Mouse (Mus musculus) neural tube, embryonic 14.5 days (tissue): ENCODE results near the gene Tet1. TPM values are rescaled to one million over a fixed set of nuclear protein-coding genes. Genes with fewer than 3 reads are reported as not detected.

Experiments used
- ATAC-seq: fragments of 200-750 bp; cut with Nextera tagmentation; 2 replicates; pipeline ENCODE4 v1.8.0; 2017; ENCODE audit warnings: low read depth, mild to moderate bottlenecking, moderate TSS enrichment, moderate library complexity
- H3K27ac ChIP-seq: fragments of 300-500 bp; sonication (generic); 2 replicates; pipeline ENCODE4 v1.5.1; 2014; ENCODE audit warnings: low read depth, mild to moderate bottlenecking, control low read depth, low read length, moderate library complexity, mixed read lengths
- H3K27me3 ChIP-seq: fragments of 300-500 bp; sonication (generic); 2 replicates; pipeline ENCODE4 v1.6.1; 2014; ENCODE audit warnings: low read length; ENCODE audit not compliant: control insufficient read depth, insufficient read depth
- H3K36me3 ChIP-seq: fragments of 300-500 bp; sonication (generic); 2 replicates; pipeline ENCODE4 v1.6.1; 2014; ENCODE audit warnings: low read length, mixed read lengths; ENCODE audit not compliant: control insufficient read depth, insufficient read depth
- H3K4me1 ChIP-seq: fragments of 300-500 bp; sonication (generic); 2 replicates; pipeline ENCODE4 v1.6.1; 2014; ENCODE audit warnings: low read length; ENCODE audit not compliant: control insufficient read depth, insufficient read depth
- H3K4me2 ChIP-seq: fragments of 300-500 bp; sonication (generic); 2 replicates; pipeline ENCODE4 v1.6.1; 2014; ENCODE audit warnings: mild to moderate bottlenecking, low read depth, low read length, control low read depth
- H3K4me3 ChIP-seq: fragments of 300-500 bp; sonication (generic); 2 replicates; pipeline ENCODE4 v1.5.1; 2014; ENCODE audit warnings: low read depth, low read length, control low read depth, mixed read lengths
- H3K9ac ChIP-seq: fragments of 300-500 bp; sonication (generic); replicated peaks from 2 replicates; pipeline ENCODE4 v1.6.1; 2014; ENCODE audit warnings: low read depth, mild to moderate bottlenecking, control low read depth, low read length, mixed read lengths
- H3K9me3 ChIP-seq: fragments of 300-500 bp; sonication (generic); 2 replicates; pipeline ENCODE4 v1.6.1; 2016; ENCODE audit warnings: low read length; ENCODE audit not compliant: control insufficient read depth
- WGBS: fragments of 180-500 bp; shearing (Covaris S2); extraction: QIAGEN DNeasy Blood & Tissue Kit; methylation state at CpG from one replicate; pipeline ENCODE4 v1.1.7; 2014; 5-methylcytosine and 5-hydroxymethylcytosine counted together
- polyA plus RNA-seq: library from polyadenylated mRNA; unstranded; fragments of >200 nt; fragmentation: Nextera tagmentation; extraction: Ambion mirVana; gene quantifications from 2 replicates; pipeline ENCODE4 v1.2.1, GENCODE M21; 2014

Gene Tet1
- polyA plus RNA-seq, 1 experiment from 2014 or later: 47.9 TPM

GRCm38 (mm10) chr10:62884517-62884916 is 24.3 kb downstream of the Tet1 start:
- Histone ChIP-seq H3K27me3 (peaks cover 6% of the 10 kb centered on the region), H3K9me3 (no peaks in the 10 kb centered on the region), H3K36me3 (no peaks in the 10 kb centered on the region), H3K4me1 (peaks cover 9% of the 10 kb centered on the region; the same call in 1 of the 2 replicates), H3K9ac (no peak overlapping the region), H3K27ac (no peak overlapping the region), H3K4me3 (no peak overlapping the region), H3K4me2 (no peak overlapping the region)
- WGBS: 33% methylated on average over 1 of the region's 1 CpGs
- no peak for ATAC-seq

GRCm38 (mm10) chr10:62883933-62884372 is 24.8 kb downstream of the Tet1 start:
- no peak for ATAC-seq
- Histone ChIP-seq H3K36me3 (no peaks in the 10 kb centered on the region), H3K27me3 (peaks cover 6% of the 10 kb centered on the region), H3K27ac (no peak overlapping the region), H3K9ac (no peak overlapping the region), H3K4me2 (no peak overlapping the region), H3K9me3 (no peaks in the 10 kb centered on the region), H3K4me1 (peaks cover 9% of the 10 kb centered on the region; the same call in 1 of the 2 replicates), H3K4me3 (no peak overlapping the region)
- 8% methylated on average over 9 of the region's 9 CpGs for WGBS

- Histone ChIP-seq H3K4me1 (peaks cover 6% of the 10 kb centered on the region; the same call in 1 of the 2 replicates), H3K9me3 (no peaks in the 10 kb centered on the region), H3K4me2 (no peak overlapping the region), H3K27ac (no peak overlapping the region), H3K36me3 (no peaks in the 10 kb centered on the region), H3K9ac (no peak overlapping the region), H3K4me3 (no peak overlapping the region), H3K27me3 (peaks cover 2% of the 10 kb centered on the region; the same call in 1 of the 2 replicates)
- 45% methylated on average over 5 of the region's 5 CpGs for WGBS
- ATAC-seq: no peak
Measured at GRCm38 (mm10) chr10:62881211-62881610, 27.6 kb downstream of the Tet1 start.

- no peak overlapping the region for H3K9ac ChIP-seq
- H3K4me2 ChIP-seq: no peak overlapping the region
- no peak for ATAC-seq
- H3K27ac ChIP-seq: no peak overlapping the region
- no peaks in the 10 kb centered on the region for H3K9me3 ChIP-seq
- no peaks in the 10 kb centered on the region for H3K4me1 ChIP-seq
- no peaks in the 10 kb centered on the region for H3K36me3 ChIP-seq
- 89% methylated on average over 13 of the region's 13 CpGs for WGBS
- no peaks in the 10 kb centered on the region for H3K27me3 ChIP-seq
- no peak overlapping the region for H3K4me3 ChIP-seq
Measured at GRCm38 (mm10) chr10:62878056-62878455, 30.7 kb downstream of the Tet1 start.

GRCm38 (mm10) chr10:62875565-62875964 is 33.2 kb downstream of the Tet1 start:
- H3K4me1 ChIP-seq: no peaks in the 10 kb centered on the region
- no peak overlapping the region for H3K4me3 ChIP-seq
- H3K27me3 ChIP-seq: no peaks in the 10 kb centered on the region
- no peak overlapping the region for H3K27ac ChIP-seq
- no peak overlapping the region for H3K9ac ChIP-seq
- no peak overlapping the region for H3K4me2 ChIP-seq
- no peak for ATAC-seq
- WGBS: 93% methylated on average over 4 of the region's 4 CpGs
- H3K9me3 ChIP-seq: no peaks in the 10 kb centered on the region
- H3K36me3 ChIP-seq: no peaks in the 10 kb centered on the region

GRCm38 (mm10) chr10:62874828-62875227 is 34.0 kb downstream of the Tet1 start:
- Histone ChIP-seq H3K4me1 (no peaks in the 10 kb centered on the region), H3K36me3 (no peaks in the 10 kb centered on the region), H3K4me2 (no peak overlapping the region), H3K9ac (no peak overlapping the region), H3K4me3 (no peak overlapping the region), H3K9me3 (no peaks in the 10 kb centered on the region), H3K27ac (no peak overlapping the region), H3K27me3 (no peaks in the 10 kb centered on the region)
- WGBS: 79% methylated on average over 4 of the region's 4 CpGs
- no peak for ATAC-seq

GRCm38 (mm10) chr10:62866035-62866791 is 42.6 kb downstream of the Tet1 start:
- Histone ChIP-seq H3K27me3 (no peaks in the 10 kb centered on the region), H3K36me3 (no peaks in the 10 kb centered on the region), H3K4me2 (peak overlapping the region; percentile 66), H3K9me3 (no peaks in the 10 kb centered on the region), H3K4me1 (peaks cover 23% of the 10 kb centered on the region), H3K27ac (peak overlapping the region; percentile 93), H3K9ac (peak overlapping the region; percentile 90), H3K4me3 (peak overlapping the region; percentile 52)
- 18% methylated on average over 11 of the region's 11 CpGs for WGBS
- peak; percentile 44 for ATAC-seq

GRCm38 (mm10) chr10:62865167-62866034 is 43.4 kb downstream of the Tet1 start:
- peak overlapping the region; percentile 90 for H3K9ac ChIP-seq
- peak overlapping the region; percentile 93 for H3K27ac ChIP-seq
- H3K36me3 ChIP-seq: no peaks in the 10 kb centered on the region
- H3K27me3 ChIP-seq: no peaks in the 10 kb centered on the region
- peaks cover 23% of the 10 kb centered on the region for H3K4me1 ChIP-seq
- under 1% methylated on average over 28 of the region's 28 CpGs for WGBS
- H3K4me3 ChIP-seq: peak overlapping the region; percentile 52
- peak overlapping the region; percentile 66 for H3K4me2 ChIP-seq
- peak; percentile 97 for ATAC-seq
- no peaks in the 10 kb centered on the region for H3K9me3 ChIP-seq

- peak overlapping the region; percentile 90; the same call in 1 of the 2 replicates for H3K9ac ChIP-seq
- H3K27ac ChIP-seq: peak overlapping the region; percentile 69; the same call in 1 of the 2 replicates
- no peaks in the 10 kb centered on the region for H3K36me3 ChIP-seq
- H3K4me2 ChIP-seq: peak overlapping the region; percentile 66
- WGBS: 50% methylated on average over 3 of the region's 3 CpGs
- peaks cover 23% of the 10 kb centered on the region for H3K4me1 ChIP-seq
- H3K9me3 ChIP-seq: no peaks in the 10 kb centered on the region
- no peaks in the 10 kb centered on the region for H3K27me3 ChIP-seq
- no peak for ATAC-seq
- peak overlapping the region; percentile 52 for H3K4me3 ChIP-seq
Measured at GRCm38 (mm10) chr10:62863563-62863962, 45.2 kb downstream of the Tet1 start.
